Mouse (Mus musculus) ES-Bruce4 (cell line): ENCODE data around the gene Emsy. TPM values are rescaled to one million over a fixed set of nuclear protein-coding genes. Genes with fewer than 3 reads are reported as not detected.

Experiments used
- H3K27ac ChIP-seq: 2 replicates; pipeline ENCODE4 v1.5.1; 2012; ENCODE audit warnings: low read length, inconsistent platforms; ENCODE audit not compliant: insufficient read depth
- H3K27me3 ChIP-seq: 2 replicates; pipeline ENCODE4 v1.6.1; 2012; ENCODE audit warnings: mild to moderate bottlenecking, low read length, inconsistent platforms; ENCODE audit not compliant: control insufficient read depth, poor library complexity, insufficient read depth, severe bottlenecking
- H3K36me3 ChIP-seq: 2 replicates; pipeline ENCODE4 v1.6.1; 2012; ENCODE audit warnings: inconsistent platforms, mild to moderate bottlenecking, low read length, moderate library complexity; ENCODE audit not compliant: control insufficient read depth, poor library complexity, insufficient read depth, severe bottlenecking
- H3K4me1 ChIP-seq: one replicate; pipeline ENCODE4 v1.8.1; 2011; ENCODE audit warnings: low read length; ENCODE audit not compliant: control insufficient read depth, insufficient read depth
- H3K4me3 ChIP-seq: 2 replicates; pipeline ENCODE4 v1.5.1; 2011; ENCODE audit warnings: low read depth, mild to moderate bottlenecking, low read length
- H3K9ac ChIP-seq: 2 replicates; pipeline ENCODE4 v1.6.1; 2012; ENCODE audit warnings: low read depth, mild to moderate bottlenecking, inconsistent platforms; ENCODE audit not compliant: poor library complexity, severe bottlenecking
- H3K9me3 ChIP-seq: replicated peaks from 2 replicates; pipeline ENCODE4 v1.6.1; 2012; ENCODE audit warnings: mild to moderate bottlenecking, low read length, inconsistent platforms; ENCODE audit not compliant: control insufficient read depth, poor library complexity, insufficient read depth, severe bottlenecking
- CTCF ChIP-seq: IDR thresholded peaks from one replicate; pipeline ENCODE4 v1.8.1; 2011; ENCODE audit warnings: low read depth, low read length
- EP300 ChIP-seq: IDR thresholded peaks from 2 replicates; pipeline ENCODE4 v1.6.1; 2011; ENCODE audit warnings: low read depth, low read length; ENCODE audit not compliant: insufficient read depth
- POLR2A ChIP-seq: IDR thresholded peaks from one replicate; pipeline ENCODE4 v1.8.1; 2011; ENCODE audit warnings: low read length; ENCODE audit not compliant: insufficient read depth
- polyA plus RNA-seq: library from polyadenylated mRNA; stranded (reverse); fragments of >200 nt; gene quantifications from 2 replicates; pipeline ENCODE4 v1.2.4, GENCODE M21; 2011; ENCODE audit warnings: low read depth; ENCODE audit not compliant: missing spikeins, insufficient read depth, insufficient read length

Gene Emsy
- polyA plus RNA-seq, 1 experiment, result 61.2 TPM

DNA sequence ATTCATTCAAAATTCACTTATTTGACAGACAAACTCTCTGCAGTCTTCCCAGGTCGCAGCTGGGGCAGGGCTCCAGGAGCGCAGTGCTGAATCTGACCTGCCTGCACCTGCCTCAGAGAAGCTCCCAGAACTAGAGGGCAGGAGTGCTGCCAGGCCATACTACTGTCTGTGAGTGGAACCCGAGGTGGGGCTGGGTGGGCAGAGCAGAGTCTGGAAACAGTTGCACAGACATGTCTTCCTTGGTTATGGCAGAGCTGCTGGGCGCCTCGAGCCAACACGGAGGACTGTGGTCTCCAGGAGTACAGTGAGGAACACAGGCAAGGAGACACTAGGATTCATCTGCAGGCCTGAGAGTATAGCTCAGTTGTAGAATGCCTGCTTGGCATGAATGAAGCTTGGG is 92.6 kb downstream of the Emsy start:
- Histone ChIP-seq H3K4me1 (peaks cover 3% of the 10 kb centered on the region), H3K27me3 (no peaks in the 10 kb centered on the region), H3K36me3 (no peaks in the 10 kb centered on the region), H3K9ac (no peak overlapping the region), H3K27ac (no peak overlapping the region), H3K9me3 (no peaks in the 10 kb centered on the region), H3K4me3 (no peak overlapping the region)
- TF ChIP-seq CTCF (no peak), POLR2A (no peak), EP300 (no peak)

DNA sequence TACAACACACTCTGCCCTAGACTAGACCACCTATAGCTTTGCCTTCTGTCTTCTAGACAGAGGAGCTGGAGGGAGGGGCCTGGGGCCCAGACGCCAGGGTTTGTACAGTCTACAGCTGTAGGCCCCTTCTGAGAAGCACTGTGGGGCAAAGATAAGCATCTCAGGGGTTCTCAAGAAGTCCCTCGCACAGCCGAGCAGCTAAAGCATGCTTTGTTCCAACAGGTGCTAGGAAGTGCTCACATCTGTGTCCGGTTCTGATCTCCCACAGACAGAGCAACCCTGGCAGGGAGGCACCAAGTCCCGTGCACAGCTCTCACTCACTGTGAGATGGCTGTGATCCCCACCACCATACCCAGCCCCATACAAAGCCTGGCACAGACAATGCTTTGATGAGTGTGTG is 93.6 kb downstream of the Emsy start:
- no peak overlapping the region for H3K4me3 ChIP-seq
- no peaks in the 10 kb centered on the region for H3K27me3 ChIP-seq
- no peaks in the 10 kb centered on the region for H3K9me3 ChIP-seq
- TF ChIP-seq POLR2A (no peak), EP300 (no peak), CTCF (no peak)
- no peak overlapping the region for H3K27ac ChIP-seq
- H3K36me3 ChIP-seq, result no peaks in the 10 kb centered on the region
- H3K9ac ChIP-seq, result no peak overlapping the region
- peaks cover 3% of the 10 kb centered on the region for H3K4me1 ChIP-seq

- Histone ChIP-seq H3K27ac (no peak overlapping the region), H3K9ac (no peak overlapping the region), H3K4me1 (peaks cover 3% of the 10 kb centered on the region), H3K4me3 (no peak overlapping the region), H3K27me3 (no peaks in the 10 kb centered on the region), H3K36me3 (no peaks in the 10 kb centered on the region), H3K9me3 (no peaks in the 10 kb centered on the region)
- TF ChIP-seq CTCF, result no peak
- no peak for TF ChIP-seq POLR2A
- TF ChIP-seq EP300, result no peak
Measured at GRCm38 (mm10) chr7:98562186-98562585, 94.4 kb downstream of the Emsy start.

GRCm38 (mm10) chr7:98561556-98562164 is 94.9 kb downstream of the Emsy start:
- Histone ChIP-seq H3K27ac (no peak overlapping the region), H3K4me3 (no peak overlapping the region), H3K9me3 (no peaks in the 10 kb centered on the region), H3K36me3 (no peaks in the 10 kb centered on the region), H3K27me3 (no peaks in the 10 kb centered on the region), H3K4me1 (peaks cover 3% of the 10 kb centered on the region), H3K9ac (no peak overlapping the region)
- TF ChIP-seq CTCF (no peak), EP300 (no peak), POLR2A (no peak)

GRCm38 (mm10) chr7:98558128-98558921 is 98.3 kb downstream of the Emsy start:
- TF ChIP-seq EP300 (no peak), POLR2A (no peak), CTCF (no peak)
- H3K9ac ChIP-seq, result no peak overlapping the region

More at GRCm38 (mm10) chr7:98558128-98558921, 98.3 kb downstream of the Emsy start:
- Histone ChIP-seq H3K9me3 (no peaks in the 10 kb centered on the region), H3K27ac (no peak overlapping the region), H3K4me1 (no peaks in the 10 kb centered on the region), H3K36me3 (no peaks in the 10 kb centered on the region), H3K4me3 (no peak overlapping the region), H3K27me3 (no peaks in the 10 kb centered on the region)
